Mouse (Mus musculus): ENCODE measurements around the gene Tead3.

Tead3 gene

DNA sequence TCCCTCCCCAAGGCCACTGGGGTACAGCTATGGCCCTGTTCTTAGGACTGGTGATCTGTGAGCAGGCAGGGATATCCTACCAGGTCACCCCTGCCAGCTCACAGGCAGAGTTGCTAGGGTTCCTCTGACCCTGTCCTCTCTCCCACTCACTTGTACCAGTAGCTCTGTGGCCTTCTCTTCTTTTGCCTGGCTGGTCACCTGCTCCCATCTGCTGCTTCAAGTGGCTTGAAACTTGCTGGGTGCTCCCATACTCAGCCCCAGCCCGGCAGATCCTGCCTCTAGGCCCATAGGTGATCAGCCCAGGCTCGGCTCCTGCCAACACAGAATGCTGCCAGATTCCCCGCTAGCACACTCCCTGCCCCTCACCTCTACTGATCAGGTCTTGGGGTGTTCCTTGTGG is 49.8 kb downstream of the Tead3 start:
- peak in 1 of 2 experiments; percentile 31 for DNase-seq

DNA sequence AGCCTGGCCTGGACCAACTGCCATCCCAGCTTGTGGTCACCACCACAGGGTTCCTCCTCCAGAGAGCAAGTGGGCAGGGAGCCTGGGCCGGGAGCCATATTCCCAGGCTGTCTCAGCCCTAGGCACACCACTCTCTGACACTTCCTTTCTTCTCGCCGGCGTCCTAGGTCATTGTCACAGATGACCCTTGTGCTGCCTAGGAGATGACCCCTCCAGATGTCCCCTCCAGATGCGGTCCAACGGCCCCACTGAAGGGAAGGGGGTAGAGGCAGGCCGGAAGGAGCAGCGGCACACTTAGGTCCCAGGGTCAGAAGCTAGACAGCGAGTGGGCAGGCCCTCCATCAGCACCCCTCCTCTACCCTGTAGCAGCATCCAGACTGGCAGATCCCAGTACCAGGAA is 50.3 kb downstream of the Tead3 start:
- DNase-seq = no peak

DNA sequence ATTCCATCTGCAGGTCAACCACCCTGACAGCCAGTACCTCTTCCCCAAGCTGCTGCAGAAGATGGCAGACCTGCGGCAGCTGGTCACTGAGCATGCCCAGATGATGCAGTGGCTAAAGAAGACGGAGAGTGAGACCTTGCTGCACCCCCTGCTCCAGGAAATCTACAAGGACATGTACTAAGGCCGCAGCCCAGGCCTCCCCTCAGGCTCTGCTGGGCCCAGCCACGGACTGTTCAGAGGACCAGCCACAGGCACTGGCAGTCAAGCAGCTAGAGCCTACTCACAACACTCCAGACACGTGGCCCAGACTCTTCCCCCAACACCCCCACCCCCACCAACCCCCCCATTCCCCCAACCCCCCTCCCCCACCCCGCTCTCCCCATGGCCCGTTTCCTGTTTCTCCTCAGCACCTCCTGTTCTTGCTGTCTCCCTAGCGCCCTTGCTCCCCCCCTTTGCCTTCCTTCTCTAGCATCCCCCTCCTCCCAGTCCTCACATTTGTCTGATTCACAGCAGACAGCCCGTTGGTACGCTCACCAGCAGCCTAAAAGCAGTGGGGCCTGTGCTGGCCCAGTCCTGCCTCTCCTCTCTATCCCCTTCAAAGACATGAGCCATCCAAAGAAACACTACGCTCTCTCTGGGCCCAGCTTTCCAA is 50.8 kb downstream of the Tead3 start:
- no peak for DNase-seq

DNA sequence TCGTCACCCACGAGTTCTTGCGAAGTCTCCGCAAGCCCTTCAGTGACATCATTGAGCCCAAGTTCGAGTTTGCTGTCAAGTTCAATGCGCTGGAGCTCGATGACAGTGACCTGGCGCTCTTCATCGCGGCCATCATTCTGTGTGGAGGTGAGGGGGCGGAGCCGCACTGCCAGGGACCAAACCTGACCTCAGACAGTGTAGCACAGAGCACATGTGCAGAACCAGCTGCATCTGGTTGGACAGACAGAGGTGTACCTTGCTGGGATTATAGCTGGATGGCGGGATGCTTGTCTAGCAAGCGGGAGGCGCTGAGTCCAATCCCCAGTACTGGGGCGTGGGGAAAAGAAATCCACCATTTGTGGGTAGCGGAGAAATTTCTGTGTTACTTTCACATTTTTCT is 51.7 kb downstream of the Tead3 start:
- no peak for DNase-seq

DNA sequence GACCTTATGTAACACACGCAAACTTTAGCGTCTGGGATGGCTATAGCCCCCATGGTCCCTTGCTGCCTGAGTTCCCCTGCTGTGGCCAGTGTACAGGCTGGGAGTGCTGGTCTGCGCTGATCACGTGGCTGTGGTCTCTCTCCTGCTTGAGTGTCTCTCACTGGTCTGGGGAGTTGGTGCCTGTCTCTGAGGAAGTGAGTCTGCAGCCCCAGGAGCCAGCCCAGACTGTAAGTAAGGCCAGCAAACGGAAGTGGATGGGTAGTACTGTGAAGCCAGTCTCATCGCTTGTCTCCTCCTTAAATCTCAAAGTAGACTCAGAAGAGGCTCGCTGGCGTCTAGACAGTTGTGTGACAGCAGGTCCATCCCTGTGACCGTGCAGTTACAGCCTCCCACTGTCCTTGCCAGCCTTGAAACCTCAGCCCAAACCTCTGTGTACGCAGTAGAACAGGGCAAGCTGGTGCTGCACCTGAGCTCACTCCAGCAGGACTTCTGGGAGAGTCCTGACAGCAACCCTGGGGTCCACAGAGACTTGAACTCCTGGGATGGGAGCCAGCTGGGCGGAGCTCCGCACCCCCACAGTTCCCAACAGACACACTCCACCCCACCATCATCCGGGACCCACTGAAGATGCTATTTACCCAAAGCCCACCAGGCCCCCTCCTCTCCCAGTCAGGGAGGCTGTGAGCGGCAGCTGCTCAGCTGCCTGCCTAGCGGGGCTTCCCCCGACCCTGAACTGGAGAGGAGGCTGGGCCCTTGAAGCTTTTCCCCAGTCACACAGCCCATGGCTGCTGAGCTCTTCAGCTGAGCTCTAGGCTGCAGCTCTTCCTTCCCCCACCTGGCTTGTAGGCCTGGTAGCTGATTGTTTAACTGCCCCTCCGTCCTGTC is 55.9 kb downstream of the Tead3 start:
- no peak for DNase-seq

DNA sequence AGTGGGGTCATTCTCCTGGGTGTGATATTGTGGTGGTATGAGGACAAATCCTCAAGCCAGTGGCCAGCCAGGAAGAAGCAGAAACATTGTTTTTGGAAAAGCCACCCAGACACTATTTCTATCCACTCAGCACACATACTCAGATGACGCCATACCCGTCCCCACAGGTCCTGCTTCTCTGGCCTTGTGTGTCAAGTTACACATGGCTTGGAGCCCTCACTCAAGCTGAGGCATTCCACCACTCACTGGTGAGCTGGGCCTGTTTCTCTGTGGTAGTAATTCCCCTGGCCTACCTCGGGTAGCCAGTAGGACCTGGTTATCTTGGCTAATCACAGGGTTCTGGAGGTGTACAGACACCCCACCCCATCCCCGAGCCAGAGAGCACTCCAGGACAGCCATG is 56.9 kb downstream of the Tead3 start:
- no peak for DNase-seq

DNA sequence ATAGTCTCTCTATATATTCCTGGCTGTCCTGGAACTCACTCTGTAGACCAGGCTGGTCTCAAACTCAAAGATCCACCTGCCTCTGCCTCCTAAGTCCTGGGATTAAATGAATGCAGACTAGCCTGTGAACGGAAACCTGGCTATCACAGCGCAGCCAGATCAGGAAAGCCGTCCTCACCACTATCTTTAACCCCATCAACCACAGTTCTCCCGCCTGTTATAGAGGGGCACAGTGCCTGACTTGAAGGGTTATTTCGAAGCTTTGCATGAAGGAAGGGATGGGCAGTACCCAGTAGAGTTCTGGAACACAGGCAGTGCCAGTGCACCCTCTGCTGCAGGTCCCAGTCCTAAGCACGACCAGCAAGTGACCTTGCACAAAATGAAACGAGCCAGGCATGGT is 59.3 kb downstream of the Tead3 start:
- DNase-seq = no peak

DNA sequence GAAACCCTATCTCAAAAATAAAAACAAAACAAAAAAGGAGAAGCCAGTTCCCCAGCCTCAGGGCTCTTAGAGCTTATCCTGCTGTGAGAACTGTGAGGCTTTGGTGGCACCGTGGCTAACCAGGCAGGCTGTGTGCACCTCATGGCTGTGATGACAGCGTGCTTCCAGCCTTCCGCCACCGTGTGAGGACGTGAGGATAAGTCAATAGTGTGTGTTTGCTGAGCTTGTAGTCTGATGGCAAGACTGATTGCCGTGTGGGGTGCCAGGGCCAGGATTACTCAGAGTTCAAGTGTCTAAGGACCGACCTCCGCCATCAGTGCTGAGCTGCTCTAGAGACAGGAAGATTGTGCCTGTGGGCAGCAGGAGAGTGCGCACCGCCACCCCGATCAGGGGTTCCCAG is 59.9 kb downstream of the Tead3 start:
- DNase-seq = no peak

DNA sequence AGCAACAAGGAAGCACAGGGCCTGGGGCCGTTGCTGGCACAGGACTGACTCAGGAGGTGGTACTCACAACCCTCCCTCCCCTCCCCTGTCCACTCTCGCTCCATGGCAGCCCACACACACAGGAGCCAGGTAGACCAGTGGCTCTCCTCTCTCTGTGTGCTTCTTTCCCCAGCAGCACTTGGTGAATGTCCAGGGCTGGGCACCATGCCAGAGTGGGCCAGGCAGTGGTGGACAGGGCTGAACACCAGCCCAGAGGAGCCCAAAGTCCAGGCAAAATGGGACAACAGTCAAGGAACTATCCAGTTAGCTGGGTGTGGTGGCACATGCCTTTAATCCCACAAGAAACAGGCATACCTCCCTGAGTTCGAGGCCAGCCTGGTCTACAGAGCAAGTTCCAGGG is 60.4 kb downstream of the Tead3 start:
- peak; percentile 77 to 86 for DNase-seq

DNA sequence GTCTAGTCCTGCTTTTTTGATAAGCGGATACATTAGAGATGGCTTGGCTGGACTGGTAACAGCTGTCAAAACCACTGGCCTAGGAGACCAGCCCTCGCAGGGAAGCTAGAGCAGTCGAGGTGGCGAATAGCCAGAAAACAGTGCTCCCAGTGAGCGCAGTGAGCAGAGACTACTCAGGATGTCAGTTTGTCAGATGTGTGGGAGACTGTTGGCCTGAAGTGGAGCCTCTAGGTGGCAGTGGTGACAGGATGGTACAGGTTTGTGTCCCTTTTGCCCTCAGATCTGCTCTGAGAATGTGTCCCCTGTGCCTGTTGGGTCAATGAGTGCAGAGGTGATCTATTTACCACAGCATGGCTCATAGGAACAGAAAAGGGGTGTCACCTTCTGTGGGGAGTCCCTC is 62.6 kb downstream of the Tead3 start:
- DNase-seq = peak; percentile 27 to 52

DNA sequence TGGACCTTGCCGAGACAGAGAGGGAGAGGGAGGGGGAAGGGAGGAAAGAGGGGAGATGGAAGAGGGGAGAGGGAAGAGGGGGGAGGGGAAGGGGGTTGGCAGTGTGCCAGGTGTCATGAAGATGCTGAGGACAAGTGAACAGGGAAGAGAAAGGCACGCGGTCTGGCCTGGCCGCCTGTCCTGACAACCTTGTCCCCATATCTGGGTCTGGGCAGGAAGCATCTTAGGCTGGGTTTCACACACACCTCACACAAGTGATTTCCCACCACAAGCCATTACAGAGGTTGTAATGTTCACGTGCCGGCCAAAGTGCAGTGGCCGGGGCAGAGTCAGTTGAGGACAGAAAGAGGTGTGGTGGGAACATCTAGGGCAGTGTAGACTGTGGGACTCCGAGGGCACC is 63.0 kb downstream of the Tead3 start:
- DNase-seq = peak; percentile 32 to 33

DNA sequence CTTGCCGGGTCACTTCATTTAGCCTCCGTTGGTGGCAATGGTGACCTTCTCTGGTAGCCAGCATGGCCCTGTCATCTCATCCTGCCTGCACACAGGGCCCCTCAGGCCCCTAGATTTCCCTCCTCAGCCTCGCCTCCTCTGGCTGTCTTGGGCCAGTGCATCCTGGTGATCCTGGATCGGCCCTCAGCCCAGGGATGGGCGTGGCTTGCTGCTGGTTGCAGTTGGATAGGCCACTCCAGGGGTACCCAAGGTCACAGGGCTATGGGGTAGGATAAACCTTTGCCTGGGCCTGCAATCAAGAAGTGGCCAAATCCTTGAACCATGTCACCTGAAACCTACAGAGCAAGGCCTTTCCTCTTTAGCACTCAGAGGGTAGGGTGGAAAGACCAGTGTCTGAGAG is 63.7 kb downstream of the Tead3 start:
- DNase-seq = peak in 1 of 2 experiments; percentile 58

DNA sequence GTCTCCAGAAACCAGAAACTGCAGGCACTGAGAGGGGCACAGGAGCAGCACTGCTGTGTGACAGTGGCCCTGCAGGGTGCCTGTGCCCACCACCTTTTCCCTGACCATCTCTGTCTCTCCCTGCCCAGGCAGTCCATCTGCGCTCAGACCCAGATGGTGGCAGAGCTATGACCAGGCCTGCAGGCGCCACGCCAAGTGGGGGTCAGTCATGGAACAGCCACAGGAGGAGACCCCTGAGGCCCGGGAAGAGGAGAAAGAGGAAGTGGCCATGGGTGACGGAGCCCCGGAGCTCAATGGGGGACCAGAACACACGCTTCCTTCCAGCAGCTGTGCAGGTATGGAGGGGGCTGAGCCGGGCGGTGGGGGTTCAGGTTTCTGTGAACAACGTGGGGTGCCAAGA is 64.5 kb downstream of the Tead3 start:
- DNase-seq = no peak

DNA sequence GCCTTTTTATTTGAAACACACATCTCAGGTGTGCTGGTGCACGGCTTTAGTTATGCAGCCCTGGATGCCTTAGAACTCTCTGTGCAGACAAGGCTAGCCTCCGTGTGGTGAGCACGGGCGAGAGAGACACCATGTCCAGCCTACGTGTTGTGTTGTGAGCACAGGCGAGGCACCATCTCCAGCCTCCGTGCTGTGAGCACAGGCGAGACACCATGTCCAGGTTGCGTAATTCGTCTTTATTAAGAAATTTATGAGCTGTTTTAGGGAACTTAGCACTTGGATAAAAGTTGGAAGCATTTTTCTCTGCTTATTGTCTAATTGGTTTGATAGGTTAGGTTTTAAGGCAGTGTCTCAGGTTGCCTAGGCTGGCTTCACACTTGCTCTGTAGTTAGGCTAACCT is 67.4 kb downstream of the Tead3 start:
- no peak for DNase-seq

DNA sequence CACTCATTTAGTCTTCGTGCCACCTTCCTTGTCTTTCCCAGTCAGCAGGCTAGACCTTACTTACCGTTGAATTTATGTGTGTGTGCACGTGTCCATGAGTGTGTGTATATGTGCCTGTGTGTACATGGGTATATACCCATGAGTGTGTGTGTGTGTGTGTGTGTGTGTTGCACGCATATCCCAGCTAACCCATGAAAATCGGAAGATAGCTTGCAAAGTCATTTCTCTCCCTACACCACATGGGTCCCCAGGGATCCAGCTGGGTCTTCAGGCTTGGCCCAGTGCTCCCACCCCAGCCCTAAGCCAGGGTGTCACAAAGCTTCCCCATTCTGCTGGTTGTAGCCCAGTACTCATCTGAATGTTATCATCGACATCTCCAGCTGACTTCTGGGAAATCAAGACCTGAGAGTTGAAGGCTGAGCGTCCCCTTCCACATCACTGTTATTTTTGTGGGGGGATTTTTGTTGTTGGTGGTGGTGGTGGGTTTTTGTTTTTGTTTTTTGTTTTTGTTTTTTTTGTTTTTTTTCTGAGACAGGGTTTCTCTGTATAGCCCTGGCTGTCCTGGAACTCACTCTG is 68.7 kb downstream of the Tead3 start:
- DNase-seq = no peak
